Mouse (Mus musculus) brain, embryonic 14.5 days (tissue): ENCODE measurements at regions not wholly inside any gene's neighbourhood (a gene's known extent, or its start where the extent isn't known, plus 50 kb on each side); places are given as distances from the start of the nearest gene placed in this dataset.

Source experiments
- CTCF ChIP-seq: fragments of 200-500 bp; IDR thresholded peaks from 2 replicates; pipeline ENCODE4 v1.5.1; 2012; ENCODE audit warnings: inconsistent platforms, mild to moderate bottlenecking, moderate library complexity, borderline replicate concordance; ENCODE audit not compliant: insufficient read depth, insufficient read length; ENCODE audit errors: extremely low read depth
- POLR2A ChIP-seq: fragments of 200-500 bp; IDR thresholded peaks from 2 replicates; pipeline ENCODE4 v1.6.1; 2012; ENCODE audit warnings: mild to moderate bottlenecking, inconsistent platforms, borderline replicate concordance; ENCODE audit not compliant: poor library complexity, insufficient read depth, insufficient read length, severe bottlenecking; ENCODE audit errors: extremely low read depth

GRCm38 (mm10) chr2:80762013-80762612 lies 145.1 kb downstream of the Nup35 start:
- TF ChIP-seq CTCF: no peak
- TF ChIP-seq POLR2A: no peak
